Mouse (Mus musculus) C3H10T1/2 (cell line): ENCODE data around the gene Adamtsl2. TPM values are rescaled to one million over a fixed set of nuclear protein-coding genes. Genes with fewer than 3 reads are reported as not detected.

Source experiments
- polyA plus RNA-seq, 2 experiments: library from polyadenylated mRNA; unstranded; fragments of >200 nt; fragmentation: generic; extraction: Trizol; gene quantifications; one replicate each; pipeline ENCODE4 v1.2.1; 2012; ENCODE audit warnings: missing spikeins in 2 of 2

Gene Adamtsl2
- under 1 TPM; 0.16 to 0.19 TPM for polyA plus RNA-seq

DNA sequence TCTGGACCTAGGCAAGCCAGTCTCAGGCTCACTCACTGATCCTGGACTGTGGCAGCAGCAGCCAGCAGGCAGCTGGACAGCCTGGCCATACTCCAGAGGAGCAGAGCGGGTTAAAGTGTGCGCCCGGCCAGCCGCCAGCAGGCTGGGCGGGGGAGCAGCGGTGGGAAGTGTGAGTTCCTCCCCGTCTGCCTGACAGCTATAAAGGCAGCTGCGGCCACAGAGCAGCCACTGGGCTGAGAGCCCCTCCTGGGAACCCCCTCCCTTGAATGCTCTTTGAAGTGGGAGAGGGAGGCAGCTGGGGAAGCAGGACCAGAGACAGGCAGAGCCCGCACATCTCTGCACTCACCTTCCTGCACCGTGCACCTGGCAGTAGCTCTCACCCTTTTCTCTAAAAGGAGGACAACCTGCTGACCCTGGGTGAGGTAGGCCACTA lies at the start of gene Adamtsl2:
Gene Adamtsl2, plus strand, starts transcription at position 228 of the 433 bp plus-strand sequence.

GRCm38 (mm10) chr2:27071978-27072377 lies 7.2 kb upstream of the Adamtsl2 start, which contains the start of gene Mymk:
Mymk (minus strand) TSS chr2:27072179.

DNA sequence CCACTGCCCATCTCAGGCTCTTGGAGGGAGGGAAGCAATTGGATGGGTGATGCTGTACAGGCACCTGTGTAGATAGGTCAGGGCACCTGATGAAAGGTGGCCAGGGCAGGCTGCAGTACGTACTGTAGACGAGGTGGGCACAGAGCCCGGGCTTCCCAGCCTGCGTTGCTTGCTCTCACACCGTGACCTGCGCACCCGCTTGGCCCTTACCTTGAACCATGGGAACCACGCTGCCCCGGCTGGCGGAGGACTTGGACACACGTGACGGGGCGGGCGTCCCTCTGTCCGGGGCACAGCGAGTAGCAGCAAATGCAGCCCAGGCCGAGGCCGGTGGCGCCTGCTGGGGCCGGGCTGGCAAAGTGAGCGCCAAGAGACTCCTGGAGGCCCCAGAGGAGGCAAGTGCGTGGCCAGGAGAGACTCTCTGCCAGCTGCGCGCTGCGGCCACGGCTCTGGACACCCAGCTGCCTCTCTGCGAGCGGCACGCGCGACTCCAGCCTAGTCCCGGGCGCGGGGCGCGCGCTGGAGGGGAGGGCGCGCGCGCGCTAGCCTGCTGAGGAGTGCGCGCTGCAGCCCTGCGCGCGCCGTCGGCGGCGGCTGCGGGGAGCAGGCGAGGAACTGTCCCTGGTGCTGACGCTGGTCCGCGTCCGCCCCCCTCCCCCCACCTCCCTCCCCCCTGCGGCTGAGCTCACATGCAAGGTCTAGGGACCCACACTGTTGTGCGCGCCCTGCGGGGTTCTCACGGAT lies 62.9 kb downstream of the Adamtsl2 start, which contains the start of gene Fam163b:
Gene Fam163b, minus strand, starts transcription at position 542 of the 744 bp plus-strand sequence.

Other genes starting within 250 kb of the Adamtsl2 start
- gene Abo, start 214.4 kb upstream of the Adamtsl2 start, polyA plus RNA-seq: not detected
- gene Surf6, start 176.5 kb upstream of the Adamtsl2 start, polyA plus RNA-seq: 10 to 100 TPM in 1 of 2 experiments, 1 to 10 TPM in 1; 6.2 to 11.8 TPM
- gene Med22, start 168.7 kb upstream of the Adamtsl2 start, polyA plus RNA-seq: 10 to 100 TPM; 18.1 to 33.0 TPM
- gene Rpl7a, start 168.6 kb upstream of the Adamtsl2 start, polyA plus RNA-seq: 1,000 to 10,000 TPM; 2,251 to 2,959 TPM
- gene Surf2, start 163.0 kb upstream of the Adamtsl2 start, polyA plus RNA-seq: 10 to 100 TPM; 14.8 to 23.7 TPM
- 10 to 100 TPM; 46.8 to 97.0 TPM for gene Surf1, start 162.8 kb upstream of the Adamtsl2 start, polyA plus RNA-seq
- gene Surf4, start 145.5 kb upstream of the Adamtsl2 start, polyA plus RNA-seq: 100 to 1,000 TPM in 1 of 2 experiments, 10 to 100 TPM in 1; 94.2 to 135 TPM
- gene Stkld1, start 145.3 kb upstream of the Adamtsl2 start, polyA plus RNA-seq: under 1 TPM in 1 of 2 experiments, not detected in 1; 0.08 TPM
- 10 to 100 TPM; 10.3 to 29.9 TPM for gene Rexo4, start 115.0 kb upstream of the Adamtsl2 start, polyA plus RNA-seq
- gene Adamts13, start 106.0 kb upstream of the Adamtsl2 start, polyA plus RNA-seq: not detected
- gene Cacfd1, start 69.5 kb upstream of the Adamtsl2 start, polyA plus RNA-seq: 10 to 100 TPM in 1 of 2 experiments, 1 to 10 TPM in 1; 8.0 to 30.6 TPM
- gene Slc2a6, start 51.4 kb upstream of the Adamtsl2 start, polyA plus RNA-seq: under 1 TPM; 0.51 to 0.78 TPM
- gene Mymk, start 7.2 kb upstream of the Adamtsl2 start, polyA plus RNA-seq: not detected
- gene Fam163b, start 63.1 kb downstream of the Adamtsl2 start, polyA plus RNA-seq: not detected
- gene Dbh, start 85.9 kb downstream of the Adamtsl2 start, polyA plus RNA-seq: not detected
- gene Sardh, start 169.0 kb downstream of the Adamtsl2 start, polyA plus RNA-seq: 10 to 100 TPM; 23.5 to 63.6 TPM